Mouse (Mus musculus): ENCODE data around the gene Fam20a. TPM values are rescaled to one million over a fixed set of nuclear protein-coding genes. Genes with fewer than 3 reads are reported as not detected.

Fam20a gene
- polyA plus RNA-seq, 1 experiment from 2014 or later: 12.5 TPM

DNA sequence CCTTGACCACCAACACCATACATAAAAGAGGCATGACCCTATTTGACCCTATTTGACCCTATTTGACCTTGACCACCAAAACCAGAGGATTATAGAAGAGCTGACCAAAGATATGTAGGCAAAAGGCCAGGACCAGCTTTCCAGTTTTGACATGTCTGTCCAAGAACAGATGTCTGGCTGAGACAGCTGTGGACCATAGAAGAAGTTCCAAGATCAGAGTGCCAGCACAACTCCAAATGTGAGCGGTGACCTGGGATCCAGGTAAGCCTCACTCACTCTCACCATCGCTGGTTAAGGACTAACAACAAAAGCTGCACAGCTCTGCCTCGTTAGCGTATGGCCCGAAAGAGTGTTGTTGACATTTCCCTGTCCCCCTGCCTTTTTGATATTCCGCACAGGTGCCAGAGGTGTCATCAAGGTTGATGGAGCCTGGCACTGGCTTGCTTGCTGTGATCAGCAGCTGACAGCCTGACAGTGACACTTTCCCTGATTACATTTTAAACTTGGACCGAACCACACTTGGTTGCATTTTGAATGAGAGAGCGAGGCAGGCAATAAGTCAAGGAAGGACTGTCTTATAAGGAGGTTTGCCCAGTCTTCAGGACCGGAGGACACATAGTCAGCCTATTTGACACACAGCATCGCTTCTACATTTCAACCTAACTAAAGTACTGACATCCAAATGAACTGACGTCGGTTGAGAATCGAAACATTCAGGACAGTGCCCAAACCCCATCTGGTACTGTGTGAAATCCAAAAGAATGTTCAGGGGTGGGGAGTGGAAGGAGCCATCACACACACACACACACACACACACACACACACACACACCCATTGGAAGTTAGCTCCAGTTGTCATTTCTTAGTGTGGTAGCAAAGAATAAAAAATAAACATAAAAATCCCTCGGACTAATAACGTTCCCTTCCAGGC lies 3.8 kb downstream of the Fam20a start:
- H3K4me3 ChIP-seq (ENCODE audit: low read depth, low read length): no peak overlapping the region
- WGBS: 76% methylated on average over 15 of the region's 15 CpGs
- H3K27me3 ChIP-seq (replicated peaks; ENCODE audit: insufficient read depth, low read length): no peaks in the 10 kb centered on the region
- peaks cover 7% of the 10 kb centered on the region; the same call in 1 of the 2 replicates for H3K4me1 ChIP-seq (ENCODE audit: insufficient read depth, low read depth, low read length)
- no peaks in the 10 kb centered on the region for H3K36me3 ChIP-seq (ENCODE audit: insufficient read depth, low read length)
- no peak overlapping the region for H3K4me2 ChIP-seq (replicated peaks; ENCODE audit: low read depth, low read length)
- H3K27ac ChIP-seq (ENCODE audit: low read length): no peak overlapping the region
- H3K9me3 ChIP-seq (ENCODE audit: low read length): no peaks in the 10 kb centered on the region
- TF ChIP-seq EP300 (IDR thresholded peaks at IDR 0.05) (no peak), CTCF (IDR thresholded peaks at IDR 0.05) (no peak)
- ATAC-seq (no peak), DNase-seq (ENCODE audit: low spot score) (peak; percentile 30)
- H3K9ac ChIP-seq (replicated peaks; ENCODE audit: low read depth): no peak overlapping the region

DNA sequence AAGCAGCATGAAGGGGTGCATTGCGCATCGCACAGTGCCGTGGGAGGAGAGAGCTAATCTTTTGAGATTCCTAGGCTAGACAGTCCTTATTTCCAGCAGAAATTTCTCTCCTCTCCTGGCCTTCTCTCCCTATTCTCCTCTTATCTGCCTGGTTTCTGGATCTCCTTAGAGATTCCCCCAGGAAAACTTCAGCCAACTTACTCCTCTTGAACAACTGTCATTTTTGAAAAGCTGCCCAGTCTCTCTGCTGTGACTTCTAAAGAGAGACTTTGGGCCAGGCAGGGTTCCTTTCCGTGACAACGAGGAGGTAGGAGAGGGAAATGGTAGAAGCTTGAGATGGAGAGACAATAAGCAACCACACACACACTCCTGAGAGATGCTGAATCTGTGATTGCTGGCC lies 4.6 kb downstream of the Fam20a start:
- 67% methylated on average over 5 of the region's 5 CpGs for WGBS
- H3K9me3 ChIP-seq (ENCODE audit: low read length): no peaks in the 10 kb centered on the region
- H3K4me2 ChIP-seq (replicated peaks; ENCODE audit: low read depth, low read length): no peak overlapping the region
- H3K27ac ChIP-seq (ENCODE audit: low read length): no peak overlapping the region; the same call in 1 of the 2 replicates
- H3K4me1 ChIP-seq (ENCODE audit: insufficient read depth, low read depth, low read length): peaks cover 7% of the 10 kb centered on the region; the same call in 1 of the 2 replicates
- DNase-seq (ENCODE audit: low spot score) (no peak), ATAC-seq (no peak)
- no peaks in the 10 kb centered on the region for H3K36me3 ChIP-seq (ENCODE audit: insufficient read depth, low read length)
- H3K9ac ChIP-seq (replicated peaks; ENCODE audit: low read depth): no peak overlapping the region
- H3K4me3 ChIP-seq (ENCODE audit: low read depth, low read length): no peak overlapping the region
- H3K27me3 ChIP-seq (replicated peaks; ENCODE audit: insufficient read depth, low read length): no peaks in the 10 kb centered on the region
- TF ChIP-seq EP300 (IDR thresholded peaks at IDR 0.05) (no peak), CTCF (IDR thresholded peaks at IDR 0.05) (no peak)

DNA sequence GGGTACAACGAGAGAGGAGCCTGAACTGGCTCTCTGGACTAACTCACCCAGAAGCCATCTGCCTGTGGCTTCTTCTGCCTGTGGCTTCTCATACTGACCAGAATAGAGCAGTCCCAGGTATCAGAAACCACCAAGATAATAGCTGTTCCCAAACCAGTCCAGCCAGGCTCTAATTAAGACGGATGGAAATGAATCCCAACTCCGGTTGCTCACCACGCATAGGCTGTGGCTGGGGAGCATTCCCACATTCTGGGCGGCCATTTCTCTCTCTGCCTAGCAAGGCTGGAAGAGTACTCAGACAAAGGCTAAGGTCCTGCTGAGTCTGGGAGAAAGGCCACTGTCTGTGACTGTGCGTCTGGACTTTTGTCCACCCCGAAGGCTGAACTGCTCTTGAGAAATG lies 5.1 kb downstream of the Fam20a start:
- Histone ChIP-seq H3K9ac (replicated peaks; ENCODE audit: low read depth) (no peak overlapping the region; the same call in 1 of the 2 replicates), H3K9me3 (ENCODE audit: low read length) (no peaks in the 10 kb centered on the region), H3K4me2 (replicated peaks; ENCODE audit: low read depth, low read length) (no peak overlapping the region), H3K4me3 (ENCODE audit: low read depth, low read length) (no peak overlapping the region), H3K4me1 (ENCODE audit: insufficient read depth, low read depth, low read length) (peaks cover 3% of the 10 kb centered on the region; the same call in 1 of the 2 replicates), H3K27me3 (replicated peaks; ENCODE audit: insufficient read depth, low read length) (no peaks in the 10 kb centered on the region), H3K27ac (ENCODE audit: low read length) (no peak overlapping the region; the same call in 1 of the 2 replicates), H3K36me3 (ENCODE audit: insufficient read depth, low read length) (no peaks in the 10 kb centered on the region)
- DNase-seq (ENCODE audit: low spot score) (no peak), ATAC-seq (no peak)
- no peak for TF ChIP-seq EP300 (IDR thresholded peaks at IDR 0.05)
- TF ChIP-seq CTCF (IDR thresholded peaks at IDR 0.05): no peak
- 75% methylated on average over 7 of the region's 7 CpGs for WGBS

DNA sequence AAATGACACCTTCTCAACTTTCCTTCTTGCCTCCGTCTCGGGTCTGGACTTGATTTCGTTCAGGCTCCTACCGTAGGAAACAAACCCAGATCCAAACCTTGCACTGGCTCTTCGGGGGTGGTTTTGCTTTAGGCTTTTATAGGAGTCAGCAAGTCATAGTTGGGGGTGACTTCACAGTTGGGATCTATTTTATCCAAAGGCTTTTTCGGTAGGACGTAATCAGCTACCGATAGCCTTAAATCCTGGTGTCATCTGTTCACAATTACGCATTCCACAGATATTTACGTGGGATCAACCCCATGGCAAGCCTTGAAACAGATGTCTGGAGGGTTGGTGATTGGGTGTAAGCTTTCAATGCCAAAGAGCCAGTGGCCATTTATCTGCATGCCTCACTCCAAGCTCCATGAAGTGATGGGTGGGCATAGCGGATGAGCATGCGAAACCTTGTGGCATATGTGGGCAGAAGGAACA lies 6.7 kb downstream of the Fam20a start:
- H3K9ac ChIP-seq (replicated peaks; ENCODE audit: low read depth): no peak overlapping the region
- ATAC-seq: no peak
- H3K9me3 ChIP-seq (ENCODE audit: low read length): no peaks in the 10 kb centered on the region
- no peak for TF ChIP-seq CTCF (IDR thresholded peaks at IDR 0.05)
- TF ChIP-seq EP300 (IDR thresholded peaks at IDR 0.05): no peak
- 91% methylated on average over 12 of the region's 12 CpGs for WGBS
- DNase-seq (ENCODE audit: low spot score): no peak
- H3K4me1 ChIP-seq (ENCODE audit: insufficient read depth, low read depth, low read length): no peaks in the 10 kb centered on the region; the same call in 1 of the 2 replicates
- H3K36me3 ChIP-seq (ENCODE audit: insufficient read depth, low read length): no peaks in the 10 kb centered on the region
- no peaks in the 10 kb centered on the region for H3K27me3 ChIP-seq (replicated peaks; ENCODE audit: insufficient read depth, low read length)
- H3K4me3 ChIP-seq (ENCODE audit: low read depth, low read length): no peak overlapping the region
- no peak overlapping the region for H3K27ac ChIP-seq (ENCODE audit: low read length)
- H3K4me2 ChIP-seq (replicated peaks; ENCODE audit: low read depth, low read length): no peak overlapping the region

DNA sequence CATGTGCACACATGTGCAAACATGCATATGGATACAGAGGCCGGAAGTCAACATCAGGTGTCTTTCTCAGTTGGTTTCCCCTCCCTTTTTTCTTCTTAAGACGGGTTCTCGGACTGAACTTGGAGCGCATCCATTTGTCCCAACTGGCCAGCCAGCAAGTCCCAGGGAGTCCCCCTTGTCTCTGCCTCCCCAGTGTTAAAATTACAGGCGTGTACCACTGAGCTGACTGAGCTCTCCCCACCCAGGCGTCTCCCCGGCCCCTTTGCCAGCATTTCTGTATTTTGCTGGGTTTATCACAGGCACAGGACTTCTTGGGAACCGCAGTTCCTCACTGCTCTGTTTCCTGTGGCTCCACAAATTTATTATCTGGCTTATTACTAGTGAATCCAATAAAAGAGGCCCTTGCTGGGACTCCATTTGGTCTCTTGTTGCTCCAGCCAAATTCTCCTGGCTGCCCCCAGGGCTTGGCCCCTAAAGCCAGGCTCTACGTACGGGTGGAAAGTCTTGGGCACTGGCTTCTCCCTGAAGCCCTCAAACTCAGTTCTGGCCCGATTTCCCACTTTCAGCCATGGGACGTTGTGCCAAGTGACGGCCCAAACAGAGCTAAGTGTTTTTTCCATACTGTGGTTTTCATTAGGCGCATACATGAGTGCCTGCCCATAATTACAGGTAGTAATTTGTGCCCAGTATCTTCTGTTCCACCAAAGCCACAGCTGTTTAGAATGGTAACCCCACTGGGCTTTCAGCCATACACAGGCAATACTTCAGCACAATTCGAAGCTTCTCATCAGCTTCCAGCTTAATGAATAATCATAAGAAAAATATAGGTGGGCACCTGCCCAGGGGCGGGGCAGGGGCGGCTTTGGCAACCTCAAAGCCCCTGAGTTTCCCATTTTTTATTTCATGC lies 7.5 kb downstream of the Fam20a start:
- Histone ChIP-seq H3K36me3 (ENCODE audit: insufficient read depth, low read length) (no peaks in the 10 kb centered on the region), H3K9me3 (ENCODE audit: low read length) (no peaks in the 10 kb centered on the region), H3K9ac (replicated peaks; ENCODE audit: low read depth) (no peak overlapping the region), H3K4me1 (ENCODE audit: insufficient read depth, low read depth, low read length) (no peaks in the 10 kb centered on the region; the same call in 1 of the 2 replicates), H3K27ac (ENCODE audit: low read length) (no peak overlapping the region), H3K4me2 (replicated peaks; ENCODE audit: low read depth, low read length) (no peak overlapping the region), H3K27me3 (replicated peaks; ENCODE audit: insufficient read depth, low read length) (no peaks in the 10 kb centered on the region), H3K4me3 (ENCODE audit: low read depth, low read length) (no peak overlapping the region)
- WGBS: 84% methylated on average over 17 of the region's 17 CpGs
- DNase-seq (ENCODE audit: low spot score): no peak
- no peak for TF ChIP-seq CTCF (IDR thresholded peaks at IDR 0.05)
- TF ChIP-seq EP300 (IDR thresholded peaks at IDR 0.05): no peak
- ATAC-seq: no peak

DNA sequence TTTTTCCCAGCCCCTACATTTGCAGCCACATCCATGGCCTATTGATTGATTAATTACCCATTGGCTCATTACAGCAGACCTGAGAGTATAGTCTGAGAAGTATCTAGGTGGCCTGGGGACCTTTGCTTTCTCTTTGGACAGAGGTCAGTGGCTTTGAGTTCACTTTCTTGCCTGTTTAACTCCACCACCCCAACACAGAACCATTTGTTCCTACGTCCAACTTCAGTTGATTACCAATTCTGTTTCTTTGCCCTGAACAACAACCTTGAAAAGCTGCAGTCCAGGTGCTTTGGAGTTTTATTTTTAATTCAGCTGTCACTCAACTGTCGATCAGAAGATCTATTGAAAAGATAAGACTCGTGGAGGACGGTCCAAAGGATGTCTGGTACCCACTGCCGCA lies 12.6 kb downstream of the Fam20a start:
- ATAC-seq (no peak), DNase-seq (ENCODE audit: low spot score) (no peak)
- Histone ChIP-seq H3K27me3 (replicated peaks; ENCODE audit: insufficient read depth, low read length) (no peaks in the 10 kb centered on the region), H3K27ac (ENCODE audit: low read length) (no peak overlapping the region), H3K36me3 (ENCODE audit: insufficient read depth, low read length) (no peaks in the 10 kb centered on the region), H3K9ac (replicated peaks; ENCODE audit: low read depth) (no peak overlapping the region), H3K9me3 (ENCODE audit: low read length) (no peaks in the 10 kb centered on the region), H3K4me1 (ENCODE audit: insufficient read depth, low read depth, low read length) (no peaks in the 10 kb centered on the region), H3K4me2 (replicated peaks; ENCODE audit: low read depth, low read length) (no peak overlapping the region), H3K4me3 (ENCODE audit: low read depth, low read length) (no peak overlapping the region)
- TF ChIP-seq EP300 (IDR thresholded peaks at IDR 0.05) (no peak), CTCF (IDR thresholded peaks at IDR 0.05) (no peak)
- 73% methylated on average over 5 of the region's 5 CpGs for WGBS
